Mouse (Mus musculus) intestine, embryonic 14.5 days (tissue): Measurements from ENCODE around the gene Crlf1. TPM values are rescaled to one million over a fixed set of nuclear protein-coding genes. Genes with fewer than 3 reads are reported as not detected.

Experiments
- ATAC-seq: fragments of 200-750 bp; cut with Nextera tagmentation; replicated peaks from 2 replicates; pipeline ENCODE4 v1.8.0; 2017; ENCODE audit warnings: low read depth, moderate number of reproducible peaks, moderate TSS enrichment, moderate library complexity; ENCODE audit not compliant: low FRiP score, low TSS enrichment
- DNase-seq: peaks from one replicate; pipeline ENCODE4 v3.0.0-alpha.2; 2018; ENCODE audit warnings: low spot score
- H3K27ac ChIP-seq: fragments of 300-500 bp; sonication (generic); 2 replicates; pipeline ENCODE4 v1.5.1; 2014; ENCODE audit warnings: low read depth, mild to moderate bottlenecking, control low read depth
- H3K27me3 ChIP-seq: fragments of 300-500 bp; sonication (generic); replicated peaks from 2 replicates; pipeline ENCODE4 v1.6.1; 2014; ENCODE audit warnings: low read length, control low read depth; ENCODE audit not compliant: control insufficient read depth, insufficient read depth
- H3K36me3 ChIP-seq: fragments of 300-500 bp; sonication (generic); 2 replicates; pipeline ENCODE4 v1.6.1; 2014; ENCODE audit warnings: low read length, control low read depth; ENCODE audit not compliant: control insufficient read depth, insufficient read depth
- H3K4me1 ChIP-seq: fragments of 300-500 bp; sonication (generic); replicated peaks from 2 replicates; pipeline ENCODE4 v1.6.1; 2014; ENCODE audit warnings: low read length, control low read depth, mixed read lengths; ENCODE audit not compliant: control insufficient read depth, insufficient read depth
- H3K4me2 ChIP-seq: fragments of 300-500 bp; sonication (generic); 2 replicates; pipeline ENCODE4 v1.6.1; 2014; ENCODE audit warnings: low read length
- H3K4me3 ChIP-seq: fragments of 300-500 bp; sonication (generic); 2 replicates; pipeline ENCODE4 v1.5.1; 2014; ENCODE audit warnings: low read depth, low read length, control low read depth, mixed read lengths
- H3K9ac ChIP-seq: fragments of 300-500 bp; sonication (generic); 2 replicates; pipeline ENCODE4 v1.6.1; 2014; ENCODE audit warnings: mild to moderate bottlenecking, low read length
- H3K9me3 ChIP-seq: fragments of 300-500 bp; sonication (generic); 2 replicates; pipeline ENCODE4 v1.6.1; 2016; ENCODE audit warnings: low read length, control low read depth; ENCODE audit not compliant: control insufficient read depth
- WGBS: fragments of 180-500 bp; shearing (Covaris S2); extraction: QIAGEN DNeasy Blood & Tissue Kit; methylation state at CpG from one replicate; pipeline ENCODE4 v1.1.7; 2014; 5-methylcytosine and 5-hydroxymethylcytosine counted together
- polyA plus RNA-seq: library from polyadenylated mRNA; unstranded; fragments of >200 nt; fragmentation: Nextera tagmentation; extraction: Ambion mirVana; gene quantifications from 2 replicates; pipeline ENCODE4 v1.2.1, GENCODE M21; 2014

The Crlf1 gene
- polyA plus RNA-seq, 1 experiment from 2014 or later = 1.4 TPM

DNA sequence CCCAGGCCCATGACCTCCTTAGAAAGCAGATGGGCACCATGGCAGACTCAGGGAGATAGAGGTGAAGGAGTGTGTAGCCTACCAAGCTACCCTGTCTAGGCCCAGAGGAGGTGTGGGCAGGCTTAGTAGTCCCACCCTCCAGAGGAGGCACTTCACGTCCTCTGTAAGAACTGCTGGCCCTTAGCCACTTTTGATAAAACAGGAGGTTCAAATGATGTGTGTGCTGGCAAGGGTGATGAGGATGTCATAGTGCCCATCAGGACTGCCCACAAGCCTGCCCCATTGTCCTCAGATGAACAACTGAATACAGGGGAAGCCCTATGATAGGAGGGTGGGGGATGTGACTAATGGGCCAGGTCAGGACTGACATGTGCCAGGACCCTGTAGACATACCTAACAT is 59.9 kb downstream of the Crlf1 start:
- H3K4me1 ChIP-seq = peaks cover 18% of the 10 kb centered on the region
- no peak overlapping the region for H3K9ac ChIP-seq
- H3K36me3 ChIP-seq = no peaks in the 10 kb centered on the region
- no peaks in the 10 kb centered on the region for H3K27me3 ChIP-seq
- no peak overlapping the region for H3K4me2 ChIP-seq
- ATAC-seq = no peak
- no peak for DNase-seq
- 53% methylated on average over 1 of the region's 1 CpGs for WGBS
- no peak overlapping the region for H3K4me3 ChIP-seq
- no peak overlapping the region for H3K27ac ChIP-seq
- H3K9me3 ChIP-seq = no peaks in the 10 kb centered on the region

Other genes starting within 250 kb of the Crlf1 start
- 33.5 and 34.7 TPM in 2 replicates for gene Homer3, start 210.3 kb upstream of the Crlf1 start, polyA plus RNA-seq
- 47.5 and 49.7 TPM in 2 replicates for gene Ddx49, start 190.7 kb upstream of the Crlf1 start, polyA plus RNA-seq
- 331 and 336 TPM in 2 replicates for gene Cope, start 190.6 kb upstream of the Crlf1 start, polyA plus RNA-seq
- gene Cers1, start 177.4 kb upstream of the Crlf1 start, polyA plus RNA-seq = 4.3 and 4.6 TPM in 2 replicates
- gene Gdf1, start 163.3 kb upstream of the Crlf1 start, polyA plus RNA-seq = 1.8 and 2.1 TPM in 2 replicates
- gene Upf1, start 139.9 kb upstream of the Crlf1 start, polyA plus RNA-seq = 16.6 and 19.4 TPM in 2 replicates
- gene Comp, start 119.6 kb upstream of the Crlf1 start, polyA plus RNA-seq = 0.44 and 0.77 TPM in 2 replicates
- 18.0 and 23.4 TPM in 2 replicates for gene Crtc1, start 53.6 kb upstream of the Crlf1 start, polyA plus RNA-seq
- 19.5 and 21.2 TPM in 2 replicates for gene Klhl26, start 16.2 kb upstream of the Crlf1 start, polyA plus RNA-seq
- gene Tmem59l, start 5.8 kb upstream of the Crlf1 start, polyA plus RNA-seq = 3.7 and 5.1 TPM in 2 replicates
- 130 and 136 TPM in 2 replicates for gene Rex1bd, start 13.6 kb downstream of the Crlf1 start, polyA plus RNA-seq
- 1,195 and 1,247 TPM in 2 replicates for gene Uba52, start 17.6 kb downstream of the Crlf1 start, polyA plus RNA-seq
- gene Fkbp8, start 34.6 kb downstream of the Crlf1 start, polyA plus RNA-seq = 271 and 278 TPM in 2 replicates
- gene Kxd1, start 34.8 kb downstream of the Crlf1 start, polyA plus RNA-seq = 71.1 and 77.6 TPM in 2 replicates
- 16.6 and 18.5 TPM in 2 replicates for gene Ell, start 46.3 kb downstream of the Crlf1 start, polyA plus RNA-seq
- gene Isyna1, start 101.2 kb downstream of the Crlf1 start, polyA plus RNA-seq = 86.8 and 106 TPM in 2 replicates
- 124 and 125 TPM in 2 replicates for gene Ssbp4, start 115.7 kb downstream of the Crlf1 start, polyA plus RNA-seq
- gene Lrrc25, start 123.0 kb downstream of the Crlf1 start, polyA plus RNA-seq = 1.2 and 2.0 TPM in 2 replicates
- 0.55 and 1.1 TPM in 2 replicates for gene Gdf15, start 139.3 kb downstream of the Crlf1 start, polyA plus RNA-seq
- 65.5 and 65.9 TPM in 2 replicates for gene Pgpep1, start 167.2 kb downstream of the Crlf1 start, polyA plus RNA-seq
- gene Lsm4, start 180.1 kb downstream of the Crlf1 start, polyA plus RNA-seq = 290 and 307 TPM in 2 replicates
- 94.0 and 114 TPM in 2 replicates for gene Jund, start 205.8 kb downstream of the Crlf1 start, polyA plus RNA-seq
- gene Iqcn, start 210.3 kb downstream of the Crlf1 start, polyA plus RNA-seq = 0.05 TPM in 2 replicates
- gene Gm3336, start 225.4 kb downstream of the Crlf1 start, polyA plus RNA-seq = 0.67 and 0.88 TPM in 2 replicates
- 0.39 and 0.42 TPM in 2 replicates for gene Pde4c, start 230.6 kb downstream of the Crlf1 start, polyA plus RNA-seq